Mouse (Mus musculus): ENCODE data around the gene Cd40lg. TPM values are rescaled to one million over a fixed set of nuclear protein-coding genes. Genes with fewer than 3 reads are reported as not detected.

The Cd40lg gene
- polyA plus RNA-seq, 1 experiment, result 0.28 TPM

DNA sequence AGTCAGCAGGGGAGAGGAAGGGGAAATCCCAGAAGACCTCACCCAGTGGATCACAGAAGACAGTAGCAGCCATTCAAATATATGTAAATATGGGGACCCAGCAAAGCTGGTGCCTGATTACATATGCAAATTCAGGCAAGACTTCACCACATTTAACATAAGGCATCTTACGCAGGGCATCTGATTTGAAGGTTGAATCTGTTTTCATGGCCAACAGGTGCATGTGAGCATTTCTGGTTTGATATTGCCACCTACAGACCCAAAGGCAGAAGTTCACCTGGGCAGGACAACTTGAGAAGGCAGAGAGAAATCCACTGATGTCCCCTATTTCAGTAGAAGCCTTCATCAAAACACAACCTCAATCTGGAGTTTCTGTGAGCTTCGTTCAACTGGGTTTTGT, 48.8 kb downstream of the Cd40lg start:
- WGBS, result 38% methylated on average over 2 of the region's 2 CpGs
- H3K4me1 ChIP-seq (ENCODE audit: control insufficient read depth, insufficient read depth, low read length), result no peaks in the 10 kb centered on the region
- no peak for DNase-seq
- H3K36me3 ChIP-seq (ENCODE audit: control insufficient read depth, insufficient read depth, low read length), result no peaks in the 10 kb centered on the region
- no peak overlapping the region for H3K27ac ChIP-seq (ENCODE audit: insufficient read depth, low read depth, low read length)
- no peak overlapping the region for H3K4me3 ChIP-seq (ENCODE audit: insufficient read depth, low read depth, low read length)
- no peak for TF ChIP-seq POLR2A (IDR thresholded peaks at IDR 0.05; ENCODE audit: low read depth, low read length)
- TF ChIP-seq CTCF (conservative IDR thresholded peaks at IDR 0.05; ENCODE audit: insufficient read depth, insufficient read length, low read depth, low read length), result peak; percentile 51
- H3K27me3 ChIP-seq (replicated peaks; ENCODE audit: control insufficient read depth, insufficient read depth, low read length), result no peaks in the 10 kb centered on the region

DNA sequence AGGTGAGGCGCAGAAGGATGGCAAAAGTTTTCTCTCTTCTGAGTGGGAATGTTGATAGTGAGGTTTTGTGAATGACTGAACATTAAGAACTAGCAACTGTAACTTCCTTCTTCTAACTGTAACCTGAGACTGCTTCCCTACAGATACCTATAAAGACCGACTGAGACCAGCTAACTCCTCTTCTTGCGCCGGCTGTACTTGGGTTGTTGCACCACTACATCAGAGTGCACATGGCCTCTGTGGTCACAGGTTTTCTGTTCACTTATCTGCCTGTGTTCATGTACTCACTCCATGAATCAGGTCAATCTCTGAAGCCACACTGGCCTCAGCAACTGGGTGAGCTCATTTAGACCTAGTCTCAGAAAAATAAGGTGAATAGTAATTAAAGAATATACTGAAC, 51.6 kb downstream of the Cd40lg start:
- TF ChIP-seq CTCF (conservative IDR thresholded peaks at IDR 0.05; ENCODE audit: insufficient read depth, insufficient read length, low read depth, low read length) (no peak), POLR2A (IDR thresholded peaks at IDR 0.05; ENCODE audit: low read depth, low read length) (no peak)
- Histone ChIP-seq H3K4me1 (ENCODE audit: control insufficient read depth, insufficient read depth, low read length) (no peaks in the 10 kb centered on the region), H3K27ac (ENCODE audit: insufficient read depth, low read depth, low read length) (no peak overlapping the region), H3K4me3 (ENCODE audit: insufficient read depth, low read depth, low read length) (no peak overlapping the region), H3K36me3 (ENCODE audit: control insufficient read depth, insufficient read depth, low read length) (no peaks in the 10 kb centered on the region), H3K27me3 (replicated peaks; ENCODE audit: control insufficient read depth, insufficient read depth, low read length) (no peaks in the 10 kb centered on the region)
- 68% methylated on average over 4 of the region's 4 CpGs for WGBS
- DNase-seq, result no peak

Other genes with a start within 250 kb of the Cd40lg start
- gene Brs3, start 169.1 kb upstream of the Cd40lg start, polyA plus RNA-seq (2012; rRNA removed), result not detected in 2 replicates
- 12.5 and 14.7 TPM in 2 replicates for gene Htatsf1, start 158.6 kb upstream of the Cd40lg start, polyA plus RNA-seq (2012; rRNA removed)
- gene Vgll1, start 124.0 kb upstream of the Cd40lg start, polyA plus RNA-seq (2012; rRNA removed), result not detected in 2 replicates
- 9.4 and 11.2 TPM in 2 replicates for gene Arhgef6, start 126.6 kb downstream of the Cd40lg start, polyA plus RNA-seq (2012; rRNA removed)
- gene Rbmx, start 180.9 kb downstream of the Cd40lg start, polyA plus RNA-seq (2012; rRNA removed), result 16.4 and 19.2 TPM in 2 replicates
- gene Gm364, start 197.0 kb downstream of the Cd40lg start, polyA plus RNA-seq (2012; rRNA removed), result not detected in 2 replicates